Mouse (Mus musculus): ENCODE measurements around the gene Gm13279. TPM values are rescaled to one million over a fixed set of nuclear protein-coding genes. Genes with fewer than 3 reads are reported as not detected.
A peak's percentile ranks its signal among the peaks of the same experiment; 100 is the strongest.
"Not testable (repeated sequence)": the region's sequence is repeated elsewhere in the genome, so short reads cannot be mapped to it uniquely, and the experiment has no call there.

Gene Gm13279
- polyA plus RNA-seq, 1 experiment from 2014 or later = not detected

DNA sequence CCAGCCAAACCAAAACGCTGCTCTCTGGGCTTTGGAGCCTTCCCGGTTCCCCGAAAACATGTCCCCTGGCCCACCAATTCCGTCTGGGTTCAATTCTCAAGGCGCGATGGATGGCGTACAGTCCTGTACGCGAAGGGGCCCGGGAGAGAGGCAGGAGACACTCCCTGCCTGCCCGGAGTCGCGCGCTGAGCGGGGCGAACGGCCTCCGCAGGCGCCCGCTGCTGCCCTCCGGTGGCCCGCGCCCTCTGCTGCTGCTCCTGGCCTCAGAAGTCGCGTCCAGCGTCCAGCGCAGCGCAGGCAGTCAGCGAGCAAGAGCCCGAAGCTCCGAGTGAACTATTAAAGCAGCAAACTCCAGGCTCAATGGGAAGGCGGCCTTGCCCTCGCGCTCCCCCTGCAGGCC, 8.6 kb downstream of the Gm13279 start:
- H3K36me3 ChIP-seq; H3K4me1 ChIP-seq; ATAC-seq (replicated peaks); H3K9ac ChIP-seq (replicated peaks); H3K9me3 ChIP-seq; H3K27ac ChIP-seq (replicated peaks); H3K27me3 ChIP-seq: not testable (repeated sequence)
- WGBS = 0% methylated on average over 1 of the region's 34 CpGs
- Histone ChIP-seq H3K4me3 (peak overlapping the region; percentile 30), H3K4me2 (replicated peaks) (peak overlapping the region; percentile 42)

GRCm38 (mm10) chr4:88815928-88816327, 18.7 kb downstream of the Gm13279 start, which contains the start of gene Ifna7:
Gene Ifna7, plus strand, starts transcription at chr4:88816228.
- 75% methylated on average over 3 of the region's 3 CpGs for WGBS
- Histone ChIP-seq H3K4me3 (no peak within 1 kb of the TSS), H3K4me2 (replicated peaks) (no peak within 1 kb of the TSS), H3K27ac (replicated peaks) (no peak within 1 kb of the TSS), H3K9me3 (no peaks in the 10 kb centered on the region), H3K27me3 (no peaks in the 10 kb centered on the region), H3K9ac (replicated peaks) (no peak within 1 kb of the TSS), H3K4me1 (no peaks in the 10 kb centered on the region), H3K36me3 (no peaks in the 10 kb centered on the region)
- no peak for ATAC-seq (replicated peaks)

DNA sequence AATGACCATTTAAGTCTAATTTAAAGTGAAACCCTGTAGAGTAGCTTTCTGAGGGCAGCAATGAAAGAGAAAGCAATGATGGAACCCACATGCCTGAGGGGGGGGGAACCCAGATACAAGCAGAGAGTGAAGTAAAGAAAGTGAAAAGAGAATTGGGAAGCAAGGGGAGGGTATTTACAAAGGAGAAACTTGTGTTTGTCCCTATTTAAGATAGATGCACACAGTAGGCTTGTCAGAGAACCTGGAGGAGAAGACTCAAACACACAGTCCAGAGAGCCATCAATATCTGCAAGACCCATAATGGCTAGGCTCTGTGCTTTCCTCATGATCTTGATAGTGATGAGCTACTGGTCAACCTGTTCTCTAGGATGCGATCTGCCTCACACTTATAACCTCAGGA, 22.5 kb downstream of the Gm13279 start, which contains the start of gene Ifna11:
Gene Ifna11, plus strand, starts transcription at position 301 of the 400 bp plus-strand sequence.
- Histone ChIP-seq H3K9ac (replicated peaks) (no peak within 1 kb of the TSS), H3K9me3 (no peaks in the 10 kb centered on the region), H3K4me3 (no peak within 1 kb of the TSS), H3K4me1 (no peaks in the 10 kb centered on the region), H3K27ac (replicated peaks) (no peak within 1 kb of the TSS), H3K27me3 (no peaks in the 10 kb centered on the region), H3K36me3 (no peaks in the 10 kb centered on the region), H3K4me2 (replicated peaks) (no peak within 1 kb of the TSS)
- WGBS = 92% methylated on average over 1 of the region's 1 CpGs
- no peak for ATAC-seq (replicated peaks)

GRCm38 (mm10) chr4:88822995-88823394, 25.8 kb downstream of the Gm13279 start:
- no peaks in the 10 kb centered on the region for H3K4me1 ChIP-seq
- WGBS = 26% methylated on average over 4 of the region's 4 CpGs
- no peak overlapping the region for H3K4me2 ChIP-seq (replicated peaks)
- H3K9ac ChIP-seq (replicated peaks) = no peak overlapping the region
- ATAC-seq (replicated peaks) = no peak
- no peaks in the 10 kb centered on the region for H3K9me3 ChIP-seq
- no peaks in the 10 kb centered on the region for H3K36me3 ChIP-seq
- H3K27me3 ChIP-seq = no peaks in the 10 kb centered on the region
- no peak overlapping the region for H3K4me3 ChIP-seq
- H3K27ac ChIP-seq (replicated peaks) = no peak overlapping the region

DNA sequence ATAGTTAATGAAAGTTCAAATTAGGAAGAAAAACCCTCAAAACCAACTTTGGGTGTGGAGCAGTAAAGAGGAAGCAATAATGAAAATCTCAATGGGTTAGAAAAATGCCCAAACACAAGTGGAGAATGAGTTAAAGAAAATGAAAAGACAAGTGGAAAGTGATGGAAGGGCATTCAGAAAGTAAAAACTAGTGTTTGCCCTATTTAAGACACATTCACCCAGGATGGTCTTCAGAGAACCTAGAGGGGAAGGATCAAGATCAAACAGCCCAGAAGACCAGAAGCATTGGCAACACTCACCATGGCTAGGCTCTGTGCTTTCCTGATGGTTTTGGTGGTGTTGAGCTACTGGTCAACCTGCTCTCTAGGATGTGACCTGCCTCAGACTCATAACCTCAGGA, 29.9 kb downstream of the Gm13279 start, which contains the start of gene Ifna6:
Gene Ifna6, plus strand, starts transcription at position 301 of the 400 bp plus-strand sequence.
- not testable (repeated sequence) for H3K27ac ChIP-seq (replicated peaks); H3K4me3 ChIP-seq; H3K36me3 ChIP-seq; ATAC-seq (replicated peaks); H3K27me3 ChIP-seq; H3K4me2 ChIP-seq (replicated peaks); H3K4me1 ChIP-seq; H3K9me3 ChIP-seq; H3K9ac ChIP-seq (replicated peaks)

- Histone ChIP-seq H3K27ac (replicated peaks) (no peak overlapping the region), H3K9me3 (no peaks in the 10 kb centered on the region), H3K4me3 (no peak overlapping the region), H3K27me3 (no peaks in the 10 kb centered on the region), H3K4me1 (no peaks in the 10 kb centered on the region), H3K36me3 (no peaks in the 10 kb centered on the region), H3K4me2 (replicated peaks) (no peak overlapping the region), H3K9ac (replicated peaks) (no peak overlapping the region)
- WGBS = 22% methylated on average over 4 of the region's 4 CpGs
- no peak for ATAC-seq (replicated peaks)
These were observed 33.3 kb downstream of the Gm13279 start for GRCm38 (mm10) chr4:88830523-88830922.

- WGBS = 92% methylated on average over 1 of the region's 1 CpGs
- H3K9ac ChIP-seq (replicated peaks) = not testable (repeated sequence)
These were observed 38.0 kb downstream of the Gm13279 start, which contains the start of gene Ifna5 for GRCm38 (mm10) chr4:88835225-88835624. Gene Ifna5, plus strand, starts transcription at chr4:88835525.

GRCm38 (mm10) chr4:88838828-88839227, 41.6 kb downstream of the Gm13279 start:
- Histone ChIP-seq H3K4me2 (replicated peaks) (no peak overlapping the region), H3K9ac (replicated peaks) (no peak overlapping the region), H3K9me3 (no peaks in the 10 kb centered on the region), H3K4me3 (no peak overlapping the region), H3K36me3 (no peaks in the 10 kb centered on the region), H3K4me1 (no peaks in the 10 kb centered on the region), H3K27ac (replicated peaks) (no peak overlapping the region), H3K27me3 (no peaks in the 10 kb centered on the region)
- 45% methylated on average over 3 of the region's 3 CpGs for WGBS
- no peak for ATAC-seq (replicated peaks)

More at GRCm38 (mm10) chr4:88835225-88835624, 38.0 kb downstream of the Gm13279 start, which contains the start of gene Ifna5:
- H3K27ac ChIP-seq (replicated peaks); H3K9me3 ChIP-seq; H3K36me3 ChIP-seq; H3K4me1 ChIP-seq; H3K4me2 ChIP-seq (replicated peaks); H3K27me3 ChIP-seq; H3K4me3 ChIP-seq; ATAC-seq (replicated peaks): not testable (repeated sequence)

GRCm38 (mm10) chr4:88840058-88840457, 42.9 kb downstream of the Gm13279 start:
- no peak for ATAC-seq (replicated peaks)
- Histone ChIP-seq H3K4me1 (no peaks in the 10 kb centered on the region), H3K9ac (replicated peaks) (no peak overlapping the region), H3K9me3 (no peaks in the 10 kb centered on the region), H3K27ac (replicated peaks) (no peak overlapping the region), H3K27me3 (no peaks in the 10 kb centered on the region), H3K4me2 (replicated peaks) (no peak overlapping the region), H3K4me3 (no peak overlapping the region), H3K36me3 (no peaks in the 10 kb centered on the region)
- WGBS = 67% methylated on average over 3 of the region's 3 CpGs

DNA sequence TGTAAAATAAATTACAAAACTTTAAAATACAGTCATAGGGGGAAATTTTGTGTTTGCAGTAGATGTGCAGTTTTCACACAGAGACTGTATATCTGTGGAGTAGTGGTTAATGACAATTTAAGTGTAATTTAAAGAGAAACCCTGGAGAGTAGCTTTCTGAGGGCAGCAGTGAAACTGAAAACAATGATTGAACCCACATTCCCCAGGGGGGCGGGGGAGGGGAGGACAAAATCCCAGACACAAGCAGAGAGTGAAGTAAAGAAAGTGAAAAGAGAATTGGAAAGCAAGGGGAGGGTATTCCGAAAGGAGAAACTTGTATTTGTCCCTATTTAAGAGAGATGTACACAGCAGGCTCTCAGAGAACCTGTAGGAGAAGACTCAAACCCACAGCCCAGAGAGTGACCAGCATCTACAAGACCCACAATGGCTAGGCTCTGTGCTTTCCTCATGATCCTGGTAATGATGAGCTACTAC, 44.3 kb downstream of the Gm13279 start, which contains the start of gene Ifna4:
Gene Ifna4, plus strand, starts transcription at position 424 of the 474 bp plus-strand sequence.
- Histone ChIP-seq H3K4me3 (no peak within 1 kb of the TSS), H3K4me1 (no peaks in the 10 kb centered on the region), H3K9ac (replicated peaks) (no peak within 1 kb of the TSS), H3K27ac (replicated peaks) (no peak within 1 kb of the TSS), H3K4me2 (replicated peaks) (no peak within 1 kb of the TSS), H3K36me3 (no peaks in the 10 kb centered on the region), H3K27me3 (no peaks in the 10 kb centered on the region), H3K9me3 (no peaks in the 10 kb centered on the region)
- WGBS = 33% methylated on average over 2 of the region's 2 CpGs
- ATAC-seq (replicated peaks) = no peak

GRCm38 (mm10) chr4:88845334-88845733, 48.1 kb downstream of the Gm13279 start:
- no peaks in the 10 kb centered on the region for H3K9me3 ChIP-seq
- WGBS = 49% methylated on average over 2 of the region's 2 CpGs
- no peak overlapping the region for H3K9ac ChIP-seq (replicated peaks)
- no peaks in the 10 kb centered on the region for H3K4me1 ChIP-seq
- H3K27ac ChIP-seq (replicated peaks) = no peak overlapping the region
- no peaks in the 10 kb centered on the region for H3K27me3 ChIP-seq
- H3K4me2 ChIP-seq (replicated peaks) = no peak overlapping the region
- no peak overlapping the region for H3K4me3 ChIP-seq
- H3K36me3 ChIP-seq = no peaks in the 10 kb centered on the region
- no peak for ATAC-seq (replicated peaks)

Data from forebrain, embryonic 15.5 days (tissue).